Mouse (Mus musculus) midbrain, postnatal 0 days (tissue): Measurements from ENCODE around the gene Col4a2. TPM values are rescaled to one million over a fixed set of nuclear protein-coding genes. Genes with fewer than 3 reads are reported as not detected.
A peak's percentile ranks its signal among the peaks of the same experiment; 100 is the strongest.

Experiments used
- ATAC-seq: fragments of 200-750 bp; cut with Nextera tagmentation; 2 replicates; pipeline ENCODE4 v1.8.0; 2017; ENCODE audit warnings: moderate number of reproducible peaks, mild to moderate bottlenecking, moderate TSS enrichment, moderate library complexity; ENCODE audit not compliant: low FRiP score
- DNase-seq: peaks from one replicate; pipeline ENCODE4 v3.0.0-alpha.2; 2015; ENCODE audit warnings: low spot score
- H3K27ac ChIP-seq: fragments of 300-500 bp; sonication (generic); 2 replicates; pipeline ENCODE4 v1.5.1; 2014; ENCODE audit warnings: low read depth, mild to moderate bottlenecking, low read length, mixed read lengths
- H3K27me3 ChIP-seq: fragments of 300-500 bp; sonication (generic); 2 replicates; pipeline ENCODE4 v1.6.1; 2014; ENCODE audit warnings: low read length, control low read depth, mixed read lengths; ENCODE audit not compliant: insufficient read depth
- H3K36me3 ChIP-seq: fragments of 300-500 bp; sonication (generic); 2 replicates; pipeline ENCODE4 v1.6.1; 2014; ENCODE audit warnings: low read length, control low read depth, mixed read lengths; ENCODE audit not compliant: insufficient read depth
- H3K4me1 ChIP-seq: fragments of 300-500 bp; sonication (generic); 2 replicates; pipeline ENCODE4 v1.6.1; 2014; ENCODE audit warnings: mild to moderate bottlenecking, control low read depth, antibody characterized with exemption, low read length, mixed read lengths; ENCODE audit not compliant: insufficient read depth
- H3K4me2 ChIP-seq: fragments of 300-500 bp; sonication (generic); 2 replicates; pipeline ENCODE4 v1.6.1; 2014; ENCODE audit warnings: low read depth, mild to moderate bottlenecking, low read length, mixed read lengths; ENCODE audit not compliant: poor library complexity, severe bottlenecking
- H3K4me3 ChIP-seq: fragments of 300-500 bp; sonication (generic); 2 replicates; pipeline ENCODE4 v1.5.1; 2014; ENCODE audit warnings: low read depth, mild to moderate bottlenecking, low read length, moderate library complexity
- H3K9ac ChIP-seq: fragments of 300-500 bp; sonication (generic); replicated peaks from 2 replicates; pipeline ENCODE4 v1.6.1; 2014; ENCODE audit warnings: mild to moderate bottlenecking, low read length, moderate library complexity, mixed read lengths; ENCODE audit not compliant: poor library complexity, severe bottlenecking
- H3K9me3 ChIP-seq: fragments of 300-500 bp; sonication (generic); 2 replicates; pipeline ENCODE4 v1.6.1; 2016; ENCODE audit warnings: low read length, control low read depth
- CTCF ChIP-seq: IDR thresholded peaks from 2 replicates; pipeline ENCODE4 v1.5.1; 2016; ENCODE audit warnings: antibody characterized with exemption, mild to moderate bottlenecking
- WGBS: fragments of 180-500 bp; shearing (Covaris S2); extraction: QIAGEN DNeasy Blood & Tissue Kit; methylation state at CpG from one replicate; pipeline ENCODE4 v1.1.7; 2014; 5-methylcytosine and 5-hydroxymethylcytosine counted together
- polyA plus RNA-seq: library from polyadenylated mRNA; unstranded; fragments of >200 nt; fragmentation: Nextera tagmentation; extraction: Ambion mirVana; gene quantifications from 2 replicates; pipeline ENCODE4 v1.2.1, GENCODE M21; 2015
- total RNA-seq: library from RNA; depleted of rRNA; stranded (reverse); fragments of >200 nt; gene quantifications from 2 replicates; pipeline ENCODE4 v1.2.3, GENCODE M21; 2014

Col4a2 gene
- total and polyA plus RNA-seq, 2 experiments from 2014 or later, result 31.3 to 92.5 TPM

DNA sequence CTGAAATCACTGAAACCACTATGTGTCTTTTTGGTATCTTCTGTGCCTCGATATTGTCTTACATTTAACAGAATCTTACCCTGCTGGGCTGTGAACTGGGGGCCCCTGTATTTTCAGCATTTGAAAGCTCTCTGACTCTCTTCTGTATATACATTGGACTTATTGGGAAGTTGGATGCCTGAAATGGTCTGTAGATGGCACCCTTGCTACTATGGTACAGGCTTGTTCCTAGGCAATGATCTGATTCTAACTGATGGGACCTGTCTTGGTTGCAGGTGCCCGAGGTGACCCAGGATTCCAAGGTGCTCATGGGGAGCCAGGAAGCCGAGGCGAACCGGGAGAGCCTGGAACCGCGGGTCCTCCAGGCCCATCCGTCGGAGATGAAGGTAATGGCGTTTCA lies 102.5 kb downstream of the Col4a2 start:
- no peaks in the 10 kb centered on the region for H3K27me3 ChIP-seq
- no peaks in the 10 kb centered on the region for H3K9me3 ChIP-seq
- TF ChIP-seq CTCF, result peak; percentile 62
- ATAC-seq, result no peak
- H3K36me3 ChIP-seq, result peaks cover 7% of the 10 kb centered on the region; the same call in 1 of the 2 replicates
- peaks cover 6% of the 10 kb centered on the region; the same call in 1 of the 2 replicates for H3K4me1 ChIP-seq
- H3K4me3 ChIP-seq, result no peak overlapping the region
- no peak overlapping the region for H3K4me2 ChIP-seq
- H3K27ac ChIP-seq, result peak overlapping the region; percentile 7; the same call in 1 of the 2 replicates
- DNase-seq, result peak; percentile 57
- WGBS, result 89% methylated on average over 10 of the region's 10 CpGs
- H3K9ac ChIP-seq, result no peak overlapping the region

DNA sequence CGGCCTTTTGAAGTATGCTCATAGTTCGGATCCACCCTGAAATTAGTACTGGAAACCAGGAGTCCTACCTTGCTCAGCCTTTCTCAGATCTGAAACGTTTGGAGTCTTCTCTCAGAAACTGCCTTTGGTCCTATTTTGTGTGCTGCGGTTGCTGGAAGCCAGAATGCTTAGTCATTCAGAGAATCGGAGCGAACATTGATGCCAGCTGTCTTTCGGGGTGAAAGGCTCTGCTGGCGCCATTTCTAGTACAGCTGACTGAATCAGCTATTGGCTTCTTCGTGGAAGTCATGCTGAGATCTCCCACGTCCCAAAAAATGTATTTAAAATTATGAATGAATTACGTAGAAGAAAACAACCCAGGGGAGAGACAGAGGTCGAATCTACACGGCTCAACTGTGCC lies 105.2 kb downstream of the Col4a2 start:
- Histone ChIP-seq H3K27me3 (no peaks in the 10 kb centered on the region), H3K27ac (no peak overlapping the region), H3K9me3 (no peaks in the 10 kb centered on the region), H3K4me2 (no peak overlapping the region), H3K4me1 (peaks cover 6% of the 10 kb centered on the region; the same call in 1 of the 2 replicates), H3K36me3 (no peaks in the 10 kb centered on the region), H3K4me3 (no peak overlapping the region), H3K9ac (no peak overlapping the region)
- DNase-seq (peak; percentile 70), ATAC-seq (no peak)
- 49% methylated on average over 13 of the region's 13 CpGs for WGBS
- no peak for TF ChIP-seq CTCF

DNA sequence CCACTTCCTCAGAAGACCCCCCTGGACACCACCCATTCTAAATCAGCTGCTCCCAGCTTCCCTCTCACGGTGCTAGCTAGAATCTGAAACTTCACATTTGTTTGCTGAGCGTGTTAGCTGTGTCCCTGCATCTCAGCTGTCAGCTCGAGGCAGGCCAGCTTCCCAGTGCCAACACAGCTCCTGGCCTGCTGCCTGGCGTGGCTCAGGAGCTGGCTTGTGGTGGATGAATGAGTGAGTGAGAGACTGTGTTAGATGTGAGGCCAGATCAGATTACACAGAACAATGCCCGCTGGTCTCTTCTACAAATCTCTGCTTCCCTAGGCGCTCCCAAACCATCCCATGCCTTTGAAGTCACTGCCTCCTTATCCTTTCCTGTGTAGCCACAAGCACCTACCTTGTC lies 106.6 kb downstream of the Col4a2 start:
- Histone ChIP-seq H3K4me1 (peaks cover under 1% of the 10 kb centered on the region; the same call in 1 of the 2 replicates), H3K36me3 (no peaks in the 10 kb centered on the region), H3K9me3 (no peaks in the 10 kb centered on the region), H3K9ac (no peak overlapping the region), H3K27me3 (no peaks in the 10 kb centered on the region), H3K4me3 (no peak overlapping the region), H3K4me2 (no peak overlapping the region), H3K27ac (peak overlapping the region; percentile 39; the same call in 1 of the 2 replicates)
- TF ChIP-seq CTCF, result no peak
- DNase-seq, result peak; percentile 88
- peak; percentile 77 for ATAC-seq
- WGBS, result 31% methylated on average over 6 of the region's 6 CpGs

DNA sequence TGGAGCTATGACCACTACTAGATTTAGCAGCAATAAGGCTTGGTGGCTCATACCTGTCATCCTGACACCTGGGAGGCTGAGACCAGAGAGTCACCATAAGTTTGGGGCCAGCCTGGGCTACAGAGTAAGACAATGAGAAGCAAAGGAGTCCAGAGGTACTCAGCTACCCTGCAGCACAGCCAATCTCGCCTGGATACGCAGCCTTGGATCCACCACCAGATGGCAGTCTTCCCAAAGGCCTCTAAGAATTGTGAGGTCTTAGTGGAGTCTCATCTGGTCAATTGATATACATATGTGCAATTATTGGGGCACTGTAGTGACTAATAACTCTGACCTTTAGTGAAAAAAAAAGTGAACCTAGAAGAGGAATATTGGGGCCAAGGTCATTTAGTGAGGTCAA lies 107.0 kb downstream of the Col4a2 start:
- WGBS, result 12% methylated on average over 2 of the region's 2 CpGs
- peak; percentile 91 for TF ChIP-seq CTCF
- DNase-seq, result peak; percentile 85

DNA sequence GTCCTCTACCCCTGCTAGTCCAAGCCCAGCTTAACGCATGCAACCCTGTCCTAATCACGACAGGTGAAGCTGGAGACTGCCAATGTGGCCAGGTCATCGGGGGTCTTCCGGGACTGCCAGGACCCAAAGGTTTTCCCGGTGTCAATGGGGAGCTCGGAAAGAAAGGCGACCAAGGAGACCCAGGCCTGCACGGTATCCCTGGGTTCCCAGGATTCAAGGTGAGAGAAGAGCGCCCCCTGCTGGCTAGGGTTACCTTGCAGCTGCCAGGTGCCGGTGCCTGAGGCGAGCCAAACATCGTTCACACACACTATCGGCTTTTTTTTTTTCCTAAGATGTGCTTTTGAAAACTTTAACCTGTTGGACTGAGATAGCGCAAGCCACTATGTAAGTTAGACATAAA lies 108.5 kb downstream of the Col4a2 start:
- Histone ChIP-seq H3K4me2 (no peak overlapping the region), H3K9me3 (no peaks in the 10 kb centered on the region), H3K4me3 (no peak overlapping the region), H3K27me3 (no peaks in the 10 kb centered on the region), H3K36me3 (0 out of 2 replicates have a peak, but pooled peaks cover 3% of the 10 kb centered on the region), H3K27ac (no peak overlapping the region), H3K9ac (no peak overlapping the region), H3K4me1 (no peaks in the 10 kb centered on the region)
- peak; percentile 65 for TF ChIP-seq CTCF
- ATAC-seq (no peak), DNase-seq (no peak)
- WGBS, result 53% methylated on average over 14 of the region's 14 CpGs

More for the DNA sequence above, 107.0 kb downstream of the Col4a2 start:
- Histone ChIP-seq H3K9me3 (no peaks in the 10 kb centered on the region), H3K36me3 (no peaks in the 10 kb centered on the region), H3K4me1 (no peaks in the 10 kb centered on the region; the same call in 1 of the 2 replicates), H3K27me3 (no peaks in the 10 kb centered on the region), H3K9ac (no peak overlapping the region), H3K4me3 (no peak overlapping the region), H3K4me2 (no peak overlapping the region), H3K27ac (peak overlapping the region; percentile 32; the same call in 1 of the 2 replicates)
- peak; percentile 56; the same call in 1 of the 2 replicates for ATAC-seq

DNA sequence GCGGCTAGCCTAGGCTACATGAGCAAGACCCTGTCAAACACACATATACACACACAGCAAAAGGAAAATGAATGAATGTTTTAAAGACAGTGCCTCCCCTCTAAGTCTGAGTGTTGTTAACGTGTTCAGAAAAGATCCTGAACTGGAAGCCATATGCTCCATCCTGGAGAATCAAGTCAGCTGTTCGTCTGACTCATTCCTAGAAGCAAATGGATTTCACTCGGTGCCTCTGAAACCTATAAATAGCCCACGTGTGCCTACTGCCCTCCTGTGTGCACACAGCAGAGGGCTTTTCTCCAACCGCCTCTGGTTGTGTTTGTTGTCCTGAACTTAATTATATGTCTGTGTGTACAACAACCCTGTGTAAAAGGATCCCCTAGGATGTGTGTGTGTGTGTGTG lies 109.4 kb downstream of the Col4a2 start:
- Histone ChIP-seq H3K9me3 (no peaks in the 10 kb centered on the region), H3K36me3 (0 out of 2 replicates have a peak, but pooled peaks cover 3% of the 10 kb centered on the region), H3K27ac (no peak overlapping the region), H3K9ac (no peak overlapping the region), H3K27me3 (no peaks in the 10 kb centered on the region), H3K4me3 (no peak overlapping the region), H3K4me2 (no peak overlapping the region), H3K4me1 (no peaks in the 10 kb centered on the region)
- DNase-seq (no peak), ATAC-seq (no peak)
- WGBS, result 81% methylated on average over 6 of the region's 6 CpGs
- no peak for TF ChIP-seq CTCF
